Mouse (Mus musculus): ENCODE data around the gene Skida1. TPM values are rescaled to one million over a fixed set of nuclear protein-coding genes. Genes with fewer than 3 reads are reported as not detected.
A peak's percentile ranks its signal among the peaks of the same experiment; 100 is the strongest.

The Skida1 gene
- total RNA-seq, 2 experiments from 2014 or later: 1.00 to 1.0 TPM

DNA sequence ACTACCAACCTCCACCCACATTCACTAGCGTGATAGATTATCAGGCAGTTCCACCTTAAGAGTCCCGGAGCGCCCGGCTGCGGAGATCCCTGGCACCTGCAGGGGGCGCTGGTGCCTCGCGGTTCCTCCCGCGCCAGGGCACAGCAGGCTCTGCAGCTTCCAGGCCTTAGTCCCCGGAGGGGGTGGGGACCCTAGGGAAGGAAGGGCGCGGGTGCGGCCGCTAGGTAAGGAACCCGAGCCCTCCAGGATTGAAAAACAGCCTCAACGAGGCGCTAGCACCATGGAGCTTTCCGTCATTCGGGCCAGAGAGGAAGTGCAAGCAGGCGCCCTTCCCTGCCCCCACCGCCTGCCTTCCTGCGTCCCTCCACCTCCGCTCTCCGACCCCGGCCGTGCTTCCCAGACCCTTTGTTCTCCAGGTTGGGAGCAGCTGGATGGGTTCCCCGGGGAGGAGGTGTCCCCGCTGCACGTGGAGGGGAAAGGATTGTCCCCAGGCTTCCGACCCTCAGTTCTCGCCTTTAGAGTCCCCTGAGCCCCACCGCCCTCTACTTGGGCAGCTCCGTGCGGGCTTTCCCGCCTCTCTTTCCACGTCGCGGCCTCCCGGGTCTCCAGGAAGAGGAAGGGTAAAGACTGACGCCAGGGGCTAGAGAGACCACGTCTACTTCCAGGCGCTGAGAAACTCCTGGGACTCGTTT is 21.3 kb downstream of the Skida1 start:
- DNase-seq: peak; percentile 93
- intact Hi-C loops (cut with DNase I; ENCODE audit: low total_unique reads): loop anchor here (10.0 kb wide), 1 partner anchor 177 kb away; no protein-coding TSS in a partner anchor

- intact Hi-C loops (cut with DNase I; ENCODE audit: low total_unique reads): loop anchor here (10.0 kb wide), 1 partner anchor 178 kb away; no protein-coding TSS in a partner anchor
- DNase-seq: peak; percentile 72
These were observed 22.5 kb downstream of the Skida1 start for GRCm38 (mm10) chr2:18026116-18026947.

- intact Hi-C loops (cut with DNase I; ENCODE audit: low total_unique reads): loop anchor here (10.0 kb wide), 1 partner anchor 179 kb away; no protein-coding TSS in a partner anchor
- DNase-seq: no peak
These were observed 23.1 kb downstream of the Skida1 start for GRCm38 (mm10) chr2:18025781-18026115.

- intact Hi-C loops (cut with DNase I; ENCODE audit: low total_unique reads): loop anchor here (10.0 kb wide), 1 partner anchor 180 kb away; no protein-coding TSS in a partner anchor
- DNase-seq: no peak
These were observed 23.7 kb downstream of the Skida1 start for GRCm38 (mm10) chr2:18025116-18025515.

- intact Hi-C loops (cut with DNase I; ENCODE audit: low total_unique reads): loop anchor here (10.0 kb wide), 1 partner anchor 182 kb away; no protein-coding TSS in a partner anchor
- DNase-seq: no peak
These were observed 26.0 kb downstream of the Skida1 start for GRCm38 (mm10) chr2:18022886-18023285.

- intact Hi-C loops (cut with DNase I; ENCODE audit: low total_unique reads): no loop called here
- DNase-seq: no peak
These were observed 29.7 kb downstream of the Skida1 start for GRCm38 (mm10) chr2:18019122-18019521.

DNA sequence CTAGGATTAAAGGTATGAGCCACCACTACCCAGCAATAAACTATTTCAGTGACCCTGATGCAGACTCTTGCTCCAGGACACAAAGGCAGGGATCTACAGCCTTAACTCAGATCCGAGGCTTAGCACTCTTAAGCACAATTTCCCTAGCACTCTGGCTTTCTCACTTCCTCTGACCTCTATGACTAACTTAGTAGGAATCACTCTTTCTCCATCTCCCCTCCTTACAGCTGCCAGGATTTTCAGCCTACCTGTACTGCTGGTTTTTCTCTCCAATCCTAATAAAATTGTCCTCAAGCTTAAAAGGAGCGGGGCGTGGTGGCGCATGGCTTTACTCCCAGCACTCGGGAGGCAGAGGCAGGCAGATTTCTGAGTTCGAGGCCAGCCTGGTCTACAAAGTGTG is 31.5 kb downstream of the Skida1 start:
- intact Hi-C loops (cut with DNase I; ENCODE audit: low total_unique reads): no loop called here

GRCm38 (mm10) chr2:18016639-18017038 is 32.2 kb downstream of the Skida1 start:
- intact Hi-C loops (cut with DNase I; ENCODE audit: low total_unique reads): no loop called here
- no peak for DNase-seq

More for the DNA sequence above, 31.5 kb downstream of the Skida1 start:
- DNase-seq: no peak

- intact Hi-C loops (cut with DNase I; ENCODE audit: low total_unique reads): no loop called here
- no peak for DNase-seq
These were observed 33.3 kb downstream of the Skida1 start for GRCm38 (mm10) chr2:18015581-18015980.

DNA sequence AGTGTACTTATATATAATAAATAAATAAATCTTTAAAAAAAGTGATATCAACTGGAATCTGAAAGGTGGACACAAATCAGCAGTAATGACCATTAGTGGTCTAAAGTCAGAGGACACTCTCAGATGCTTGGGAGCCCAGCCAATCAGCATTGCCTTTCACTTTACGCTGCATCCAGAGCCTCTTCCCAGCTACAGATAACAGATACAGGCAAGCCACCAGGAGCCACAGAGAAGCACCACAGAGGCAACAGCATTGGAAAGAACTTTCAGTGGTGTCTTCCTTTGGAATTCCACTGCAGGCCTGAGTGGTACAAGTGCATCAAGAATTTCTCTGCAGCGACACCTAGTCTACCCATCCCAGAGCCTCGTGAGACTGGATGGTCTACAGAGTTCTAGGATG is 36.0 kb downstream of the Skida1 start:
- intact Hi-C loops (cut with DNase I; ENCODE audit: low total_unique reads): no loop called here
- no peak for DNase-seq

DNA sequence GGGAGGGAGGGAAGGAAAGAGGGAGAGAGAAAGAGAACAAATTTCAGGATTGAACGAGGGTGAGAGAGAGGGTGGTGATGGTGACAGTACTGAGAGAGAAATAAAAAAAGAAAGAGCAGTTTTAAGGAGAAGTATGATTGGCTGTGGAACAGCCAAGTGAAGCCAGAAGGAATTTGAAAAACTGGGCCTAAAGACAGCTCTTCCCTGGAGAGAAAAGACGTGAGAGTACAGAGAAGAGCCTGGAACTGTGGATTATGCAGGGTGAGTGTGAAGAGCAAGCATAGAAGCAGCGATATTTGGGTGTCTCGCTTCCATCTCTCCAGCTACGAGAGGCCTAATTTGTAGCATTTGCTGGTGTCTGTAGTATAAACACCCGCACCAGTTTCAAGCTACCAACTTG is 37.6 kb downstream of the Skida1 start:
- intact Hi-C loops (cut with DNase I; ENCODE audit: low total_unique reads): no loop called here
- DNase-seq: no peak

GRCm38 (mm10) chr2:18005137-18005536 is 43.7 kb downstream of the Skida1 start:
- intact Hi-C loops (cut with DNase I; ENCODE audit: low total_unique reads): no loop called here
- DNase-seq: no peak

- DNase-seq: no peak
- intact Hi-C loops (cut with DNase I; ENCODE audit: low total_unique reads): no loop called here
These were observed 44.6 kb downstream of the Skida1 start for GRCm38 (mm10) chr2:18004286-18004685.

GRCm38 (mm10) chr2:18002306-18002705 is 46.5 kb downstream of the Skida1 start:
- no peak for DNase-seq

GRCm38 (mm10) chr2:17996858-17997257 is 52.0 kb downstream of the Skida1 start, which contains the start of gene H2al2a:
H2al2a (minus strand) TSS chr2:17996958.
- intact Hi-C loops (cut with DNase I; ENCODE audit: low total_unique reads): no loop called here
- DNase-seq: no peak

More at GRCm38 (mm10) chr2:18002306-18002705, 46.5 kb downstream of the Skida1 start:
- intact Hi-C loops (cut with DNase I; ENCODE audit: low total_unique reads): no loop called here

Small RNA genes within 50 kb of the gene (microRNA-seq; reads per million reads assigned to microRNA genes)
- 0.64 to 1.5 reads per million in 2 experiments for gene Mir7655

Other genes with a start within 250 kb of the Skida1 start
- gene H2al2a, start 52.1 kb downstream of the Skida1 start, total RNA-seq (2021): not detected
- 1 to 10 TPM in 1 of 2 experiments, under 1 TPM in 1; 0.89 to 1.1 TPM for gene A930004D18Rik, start 11.3 kb downstream of the Skida1 start, total RNA-seq (2021)
- gene Mllt10, start 6.2 kb upstream of the Skida1 start, total RNA-seq (2021): 10 to 100 TPM; 19.0 to 20.5 TPM

Data from gastrocnemius, postnatal 14 days (tissue).